13 mouse cellular contexts compared by ENCODE assay signal in genomic region chrX:12000620-12001019, GRCm38 (mm10).
DNase-seq lines count a peak whose midpoint lies in the region; ATAC-seq and TF ChIP-seq lines count a peak whose summit lies in the region.
"Had no signal": no experiment of that assay in that cellular context is flagged by ENCODE, and none has a peak within 500 bp of the region (broad histone marks: within the 10 kb centered on the region; RNA-seq: fewer than 3 reads in every experiment).

No protein-coding gene starts in this region.

- 26% methylated on average over 13 of the region's 13 CpGs for WGBS in heart, embryonic 10.5 days
- WGBS in heart, embryonic 12.5 days, result 43% methylated on average over 13 of the region's 13 CpGs
- WGBS in forebrain, embryonic 16.5 days, result 11% methylated on average over 13 of the region's 13 CpGs
- 11% methylated on average over 13 of the region's 13 CpGs for WGBS in midbrain, embryonic 12.5 days
- WGBS in stomach, postnatal 0 days, result 55% methylated on average over 13 of the region's 13 CpGs

- TF ChIP-seq POLR2A in brain, embryonic 14.5 days (IDR thresholded peaks at IDR 0.05; ENCODE audit: borderline replicate concordance, extremely low read depth, insufficient read depth, insufficient read length, poor library complexity, severe bottlenecking), result no peak

- H3K36me3 ChIP-seq in heart, embryonic 10.5 days, result no peaks in the 10 kb centered on the region
- no peaks in the 10 kb centered on the region for H3K36me3 ChIP-seq in heart, embryonic 12.5 days
- H3K36me3 ChIP-seq in forebrain, embryonic 16.5 days (ENCODE audit: control insufficient read depth, insufficient read depth), result no peaks in the 10 kb centered on the region
- no peaks in the 10 kb centered on the region for H3K36me3 ChIP-seq in midbrain, embryonic 12.5 days
- H3K36me3 ChIP-seq in stomach, postnatal 0 days (ENCODE audit: control insufficient read depth, insufficient read depth, low read length), result no peaks in the 10 kb centered on the region

- DNase-seq in heart, embryonic 10.5 days (ENCODE audit: low spot score), result no peak
- peak; percentile 75 for DNase-seq in brain, embryonic 14.5 days (ENCODE audit: low read depth)
- no peak for DNase-seq in cerebellum, adult 8-10 months
- DNase-seq in kidney, postnatal 25 days, result no peak
- no peak for DNase-seq in stomach, postnatal 0 days (ENCODE audit: low spot score)
- DNase-seq: heart, postnatal 36 days; lung, postnatal 14 days; thymus, adult 2 months had no signal

- peaks cover 70% of the 10 kb centered on the region for H3K4me1 ChIP-seq in heart, embryonic 10.5 days
- peaks cover 47% of the 10 kb centered on the region for H3K4me1 ChIP-seq in heart, embryonic 12.5 days (replicated peaks)
- peaks cover 47% of the 10 kb centered on the region for H3K4me1 ChIP-seq in forebrain, embryonic 16.5 days (replicated peaks; ENCODE audit: control insufficient read depth, insufficient read depth, low read length)
- peaks cover 44% of the 10 kb centered on the region for H3K4me1 ChIP-seq in midbrain, embryonic 12.5 days
- no peaks in the 10 kb centered on the region for H3K4me1 ChIP-seq in stomach, postnatal 0 days (replicated peaks; ENCODE audit: control insufficient read depth, insufficient read depth)

- no peak overlapping the region for H3K4me3 ChIP-seq in heart, embryonic 10.5 days
- no peak overlapping the region for H3K4me3 ChIP-seq in heart, embryonic 12.5 days
- H3K4me3 ChIP-seq in forebrain, embryonic 16.5 days (replicated peaks; ENCODE audit: low read length), result no peak overlapping the region
- H3K4me3 ChIP-seq in midbrain, embryonic 12.5 days, result no peak overlapping the region
- H3K4me3 ChIP-seq in stomach, postnatal 0 days (ENCODE audit: low read depth, low read length), result no peak overlapping the region

- no peak overlapping the region for H3K4me2 ChIP-seq in heart, embryonic 12.5 days
- no peak overlapping the region for H3K4me2 ChIP-seq in forebrain, embryonic 16.5 days (ENCODE audit: low read length)
- H3K4me2 ChIP-seq in midbrain, embryonic 12.5 days (replicated peaks), result peak overlapping the region; percentile 18; the same call in 1 of the 2 replicates
- H3K4me2 ChIP-seq in stomach, postnatal 0 days (replicated peaks; ENCODE audit: low read depth), result no peak overlapping the region

- no peak for ATAC-seq in heart, embryonic 12.5 days (ENCODE audit: insufficient number of reproducible peaks, low FRiP score)
- peak; percentile 18; the same call in 1 of the 2 replicates for ATAC-seq in forebrain, embryonic 16.5 days
- no peak for ATAC-seq in midbrain, embryonic 12.5 days (ENCODE audit: low FRiP score, low read depth)
- ATAC-seq in stomach, postnatal 0 days (ENCODE audit: low FRiP score, low TSS enrichment), result no peak
- ATAC-seq: intestine, embryonic 16.5 days had no signal

- TF ChIP-seq EP300 in stomach, postnatal 0 days (optimal IDR thresholded peaks at IDR 0.05), result no peak

- peak overlapping the region; percentile 52; the same call in 1 of the 2 replicates for H3K27ac ChIP-seq in heart, embryonic 10.5 days
- no peak overlapping the region for H3K27ac ChIP-seq in heart, embryonic 12.5 days (ENCODE audit: poor library complexity, severe bottlenecking)
- peak overlapping the region; percentile 29 for H3K27ac ChIP-seq in forebrain, embryonic 16.5 days (ENCODE audit: low read length)
- peak overlapping the region; percentile 74 for H3K27ac ChIP-seq in midbrain, embryonic 12.5 days (replicated peaks)
- no peak overlapping the region for H3K27ac ChIP-seq in stomach, postnatal 0 days (replicated peaks)
- H3K27ac ChIP-seq: kidney, postnatal 0 days had no signal

- no peaks in the 10 kb centered on the region for H3K9me3 ChIP-seq in heart, embryonic 10.5 days
- H3K9me3 ChIP-seq in heart, embryonic 12.5 days (replicated peaks), result no peaks in the 10 kb centered on the region
- no peaks in the 10 kb centered on the region for H3K9me3 ChIP-seq in forebrain, embryonic 16.5 days (ENCODE audit: control insufficient read depth, low read length)
- no peaks in the 10 kb centered on the region for H3K9me3 ChIP-seq in midbrain, embryonic 12.5 days
- no peaks in the 10 kb centered on the region for H3K9me3 ChIP-seq in stomach, postnatal 0 days (ENCODE audit: control insufficient read depth, low read length)

- H3K9ac ChIP-seq in heart, embryonic 12.5 days, result no peak overlapping the region
- no peak overlapping the region for H3K9ac ChIP-seq in forebrain, embryonic 16.5 days (replicated peaks; ENCODE audit: low read depth, low read length)
- H3K9ac ChIP-seq in midbrain, embryonic 12.5 days (replicated peaks), result no peak overlapping the region
- H3K9ac ChIP-seq in stomach, postnatal 0 days (ENCODE audit: low read length), result no peak overlapping the region

- no peak for TF ChIP-seq CTCF in brain, embryonic 14.5 days (IDR thresholded peaks at IDR 0.05; ENCODE audit: borderline replicate concordance, extremely low read depth, insufficient read depth, insufficient read length)
- no peak for TF ChIP-seq CTCF in stomach, postnatal 0 days (IDR thresholded peaks at IDR 0.05; ENCODE audit: low read depth)

- H3K27me3 ChIP-seq in heart, embryonic 10.5 days (ENCODE audit: insufficient read depth, poor library complexity, severe bottlenecking), result peaks cover 98% of the 10 kb centered on the region
- H3K27me3 ChIP-seq in heart, embryonic 12.5 days (replicated peaks), result peaks cover 83% of the 10 kb centered on the region
- H3K27me3 ChIP-seq in forebrain, embryonic 16.5 days (replicated peaks; ENCODE audit: control insufficient read depth, insufficient read depth, low read length), result peaks cover 6% of the 10 kb centered on the region; the same call in 1 of the 2 replicates
- H3K27me3 ChIP-seq in midbrain, embryonic 12.5 days, result peaks cover 97% of the 10 kb centered on the region
- no peaks in the 10 kb centered on the region for H3K27me3 ChIP-seq in stomach, postnatal 0 days (ENCODE audit: control insufficient read depth, insufficient read depth, low read length)

Comparison
In these comparisons a context has a peak if more than half of its experiments do, and no peak if none do; other contexts are left out.
1. H3K27ac ChIP-seq: peak in heart, embryonic 10.5 days (single experiment), forebrain, embryonic 16.5 days (single experiment) and midbrain, embryonic 12.5 days (single experiment); none in heart, embryonic 12.5 days (single experiment) and stomach, postnatal 0 days (single experiment).